Mouse (Mus musculus): ENCODE data around the gene Dnah5. TPM values are rescaled to one million over a fixed set of nuclear protein-coding genes. Genes with fewer than 3 reads are reported as not detected.

Gene Dnah5
- total RNA-seq (2023) = not detected

GRCm38 (mm10) chr15:28203111-28204075, at the start of gene Dnah5:
Gene Dnah5, plus strand, starts transcription at chr15:28203752.

Other genes with a start within 250 kb of the Dnah5 start
- gene Trio, start 177.9 kb upstream of the Dnah5 start, total RNA-seq (2023) = 34.1 TPM

Measured in CD4-positive naive resting alpha-beta T cell, adult 57 days (primary cell).